Mouse (Mus musculus): ENCODE measurements around the gene Slc29a1. TPM values are rescaled to one million over a fixed set of nuclear protein-coding genes. Genes with fewer than 3 reads are reported as not detected.

Slc29a1 gene
- polyA plus RNA-seq, 1 experiment = 72.2 TPM

DNA sequence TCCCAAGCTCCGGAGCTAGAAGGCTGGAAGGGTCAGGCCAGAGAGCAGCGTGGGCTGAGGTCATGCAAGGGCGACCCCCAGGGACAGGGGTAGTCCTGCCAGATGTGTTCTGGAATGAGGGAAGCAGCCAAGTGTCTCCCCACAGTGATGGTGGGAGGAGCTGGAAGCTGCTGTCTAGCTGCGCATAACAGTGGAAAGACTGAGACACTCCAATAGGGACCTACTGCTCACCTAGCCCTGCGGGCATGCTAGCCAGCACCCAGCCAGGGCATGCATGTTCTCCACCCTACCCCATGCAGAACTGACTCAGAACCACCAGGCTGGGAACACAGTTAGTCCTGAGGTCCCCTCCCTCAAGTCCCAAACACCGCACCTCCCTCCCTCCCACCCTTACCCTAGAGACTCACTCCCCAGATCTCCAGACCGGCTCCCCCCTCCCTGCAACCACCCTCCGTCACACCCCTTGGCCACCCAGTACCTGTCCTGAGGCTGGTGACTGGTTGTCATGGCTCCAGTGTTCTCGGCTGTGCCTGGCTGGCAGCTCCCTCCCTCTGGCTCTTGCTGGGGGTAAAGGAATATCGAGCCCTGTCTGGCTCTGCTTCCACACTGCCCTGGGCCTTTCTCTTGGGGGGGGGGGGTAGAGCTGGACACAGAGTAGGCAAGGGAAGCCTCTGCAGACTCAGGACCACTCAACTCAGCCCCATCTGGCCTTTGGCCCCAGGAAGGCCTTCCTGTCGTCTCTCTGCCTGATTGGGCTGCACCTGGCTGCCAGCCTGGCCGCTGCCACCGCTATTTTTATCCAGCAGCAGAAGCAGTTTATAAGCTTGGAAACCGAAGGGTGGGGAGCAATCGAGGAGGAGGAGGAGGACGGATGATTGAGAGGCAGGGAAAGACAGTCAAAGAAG is 7.5 kb downstream of the Slc29a1 start:
- H3K4me3 ChIP-seq (replicated peaks; ENCODE audit: insufficient read depth, low read depth, low read length) = peak overlapping the region; percentile 19
- peaks cover 58% of the 10 kb centered on the region for H3K4me1 ChIP-seq (ENCODE audit: control insufficient read depth, insufficient read depth, low read length)
- TF ChIP-seq POLR2A (IDR thresholded peaks at IDR 0.05; ENCODE audit: borderline replicate concordance, insufficient read depth, low read length) (no peak), CTCF (IDR thresholded peaks at IDR 0.05; ENCODE audit: borderline replicate concordance, insufficient read depth, low read depth, low read length) (no peak)
- whole genome bisulfite sequencing = 26% methylated on average over 16 of the region's 16 CpGs
- DNase-seq = peak; percentile 51 to 59
- peak overlapping the region; percentile 88 for H3K27ac ChIP-seq (ENCODE audit: insufficient read depth, low read length)
- no peaks in the 10 kb centered on the region for H3K27me3 ChIP-seq (ENCODE audit: control insufficient read depth, insufficient read depth, low read length)

DNA sequence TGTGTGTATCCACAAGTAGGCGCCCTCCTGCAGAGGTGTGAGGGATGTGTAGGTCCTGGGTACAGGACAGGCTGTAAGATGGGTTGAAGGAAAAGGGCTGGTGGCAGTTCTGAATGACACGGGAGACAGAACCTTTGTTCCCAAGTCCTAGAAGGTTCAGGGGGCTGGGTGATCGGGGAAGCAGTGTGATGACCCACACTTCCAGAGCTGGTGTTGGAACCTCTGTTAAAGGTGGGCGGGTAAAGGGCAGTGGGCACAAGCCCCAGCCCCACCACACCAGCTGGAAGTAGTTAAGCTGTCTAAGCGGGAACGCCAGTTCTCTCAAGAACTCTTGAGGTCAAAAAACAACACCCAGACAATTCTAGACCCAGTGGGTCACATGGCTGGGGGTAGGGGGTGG is 9.0 kb downstream of the Slc29a1 start:
- peak in 1 of 2 experiments; percentile 8 for DNase-seq
- H3K4me1 ChIP-seq (ENCODE audit: control insufficient read depth, insufficient read depth, low read length) = peaks cover 52% of the 10 kb centered on the region
- no peaks in the 10 kb centered on the region for H3K27me3 ChIP-seq (ENCODE audit: control insufficient read depth, insufficient read depth, low read length)
- no peak for TF ChIP-seq CTCF (IDR thresholded peaks at IDR 0.05; ENCODE audit: borderline replicate concordance, insufficient read depth, low read depth, low read length)
- TF ChIP-seq POLR2A (IDR thresholded peaks at IDR 0.05; ENCODE audit: borderline replicate concordance, insufficient read depth, low read length) = no peak
- H3K27ac ChIP-seq (ENCODE audit: insufficient read depth, low read length) = no peak overlapping the region
- 87% methylated on average over 6 of the region's 6 CpGs for WGBS
- no peak overlapping the region for H3K4me3 ChIP-seq (replicated peaks; ENCODE audit: insufficient read depth, low read depth, low read length)

DNA sequence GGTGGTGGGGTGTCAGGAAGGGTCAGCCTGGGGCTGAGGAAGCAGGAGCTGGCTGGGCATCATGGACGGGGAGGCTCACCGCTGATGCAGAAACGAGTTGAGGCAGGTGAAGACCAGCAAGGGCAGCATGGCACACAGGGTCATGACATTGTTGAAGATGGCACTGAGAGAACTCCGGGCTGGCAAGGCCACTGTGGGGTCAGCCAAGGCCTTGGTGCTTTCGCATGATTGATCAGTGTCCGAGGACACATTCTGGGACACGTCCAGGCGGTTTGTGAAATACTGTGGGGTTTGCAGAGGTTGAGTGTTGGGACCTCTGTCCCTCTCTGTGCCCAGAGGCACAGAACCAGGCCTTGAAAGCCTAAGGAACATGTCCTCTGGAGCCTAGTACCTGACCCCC is 9.6 kb downstream of the Slc29a1 start:
- Histone ChIP-seq H3K4me1 (ENCODE audit: control insufficient read depth, insufficient read depth, low read length) (peaks cover 54% of the 10 kb centered on the region), H3K4me3 (replicated peaks; ENCODE audit: insufficient read depth, low read depth, low read length) (no peak overlapping the region), H3K27ac (ENCODE audit: insufficient read depth, low read length) (peak overlapping the region; percentile 29; the same call in 1 of the 2 replicates), H3K27me3 (ENCODE audit: control insufficient read depth, insufficient read depth, low read length) (no peaks in the 10 kb centered on the region)
- peak; percentile 10 to 13 for DNase-seq
- WGBS = 63% methylated on average over 8 of the region's 8 CpGs
- no peak for TF ChIP-seq CTCF (IDR thresholded peaks at IDR 0.05; ENCODE audit: borderline replicate concordance, insufficient read depth, low read depth, low read length)
- TF ChIP-seq POLR2A (IDR thresholded peaks at IDR 0.05; ENCODE audit: borderline replicate concordance, insufficient read depth, low read length) = no peak

DNA sequence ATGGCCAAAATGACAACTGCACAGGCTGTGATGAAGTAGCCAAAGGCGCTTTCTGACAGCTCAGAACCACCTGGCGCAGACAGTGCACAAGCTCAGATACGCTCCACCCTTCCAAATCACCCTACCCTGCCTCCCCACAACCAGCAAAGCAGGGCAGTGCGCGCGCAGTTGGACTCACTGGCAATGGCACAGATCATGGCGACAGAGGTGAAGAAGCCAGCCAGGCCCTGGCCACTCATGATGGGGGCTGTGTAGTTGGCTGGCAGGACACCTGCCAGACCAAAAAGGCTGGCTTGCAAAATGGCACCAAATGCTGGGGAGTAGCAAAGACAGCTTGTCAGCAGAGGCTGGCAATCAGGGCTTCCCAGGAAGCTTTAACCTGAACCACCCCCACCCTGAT is 10.2 kb downstream of the Slc29a1 start:
- DNase-seq = peak; percentile 42 to 48
- 35% methylated on average over 7 of the region's 7 CpGs for WGBS
- no peak for TF ChIP-seq POLR2A (IDR thresholded peaks at IDR 0.05; ENCODE audit: borderline replicate concordance, insufficient read depth, low read length)
- Histone ChIP-seq H3K27me3 (ENCODE audit: control insufficient read depth, insufficient read depth, low read length) (no peaks in the 10 kb centered on the region), H3K4me3 (replicated peaks; ENCODE audit: insufficient read depth, low read depth, low read length) (no peak overlapping the region), H3K4me1 (ENCODE audit: control insufficient read depth, insufficient read depth, low read length) (peaks cover 57% of the 10 kb centered on the region), H3K27ac (ENCODE audit: insufficient read depth, low read length) (peak overlapping the region; percentile 29)

DNA sequence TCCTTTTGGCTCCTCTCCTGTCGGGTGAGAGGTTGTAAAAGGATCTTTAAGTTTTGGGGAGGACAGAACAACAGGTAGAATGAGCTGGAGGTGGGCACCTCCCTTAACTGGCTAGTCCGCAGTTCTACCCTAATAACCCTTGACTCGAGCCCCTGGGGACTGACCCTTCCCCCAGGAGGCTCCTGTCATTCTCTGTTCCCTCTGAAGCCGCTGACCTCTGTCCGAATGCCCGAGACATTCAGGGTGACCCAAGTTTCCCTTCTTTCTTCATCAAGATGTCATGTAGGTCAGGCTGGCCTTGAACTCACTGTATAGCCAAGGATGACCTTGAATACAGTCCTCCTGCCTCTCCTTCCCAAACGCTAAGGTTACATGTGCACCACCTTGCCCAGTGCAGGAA is 11.0 kb downstream of the Slc29a1 start:
- DNase-seq = peak in 1 of 2 experiments; percentile 13
- no peak overlapping the region for H3K27ac ChIP-seq (ENCODE audit: insufficient read depth, low read length)

DNA sequence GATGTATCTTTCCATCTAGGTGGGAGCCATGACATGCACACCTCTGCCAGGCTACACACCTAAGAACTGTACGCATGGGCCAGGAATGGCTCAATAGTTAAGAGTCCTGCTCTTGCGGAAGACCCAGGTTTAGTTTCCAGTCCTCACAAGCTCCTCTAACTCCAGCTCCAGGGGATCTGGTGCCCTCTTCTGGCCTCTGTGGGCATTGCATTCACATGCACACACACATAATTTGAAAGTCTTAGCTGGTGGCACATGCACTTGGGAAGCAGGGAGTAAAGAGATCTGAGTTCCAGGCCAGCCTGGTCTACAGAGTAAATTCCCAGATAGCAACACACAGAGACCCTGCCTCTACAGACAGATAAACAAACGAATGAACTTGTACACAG is 13.0 kb downstream of the Slc29a1 start:
- TF ChIP-seq POLR2A (IDR thresholded peaks at IDR 0.05; ENCODE audit: borderline replicate concordance, insufficient read depth, low read length) = no peak
- TF ChIP-seq CTCF (IDR thresholded peaks at IDR 0.05; ENCODE audit: borderline replicate concordance, insufficient read depth, low read depth, low read length) = peak; percentile 40; the same call in 1 of the 2 replicates
- Histone ChIP-seq H3K4me1 (ENCODE audit: control insufficient read depth, insufficient read depth, low read length) (peaks cover 36% of the 10 kb centered on the region), H3K27ac (ENCODE audit: insufficient read depth, low read length) (no peak overlapping the region), H3K27me3 (ENCODE audit: control insufficient read depth, insufficient read depth, low read length) (no peaks in the 10 kb centered on the region), H3K4me3 (replicated peaks; ENCODE audit: insufficient read depth, low read depth, low read length) (no peak overlapping the region)
- DNase-seq = peak; percentile 12 to 40
- WGBS = 99% methylated on average over 3 of the region's 3 CpGs

More for the DNA sequence above, 11.0 kb downstream of the Slc29a1 start:
- Histone ChIP-seq H3K4me1 (ENCODE audit: control insufficient read depth, insufficient read depth, low read length) (peaks cover 54% of the 10 kb centered on the region), H3K27me3 (ENCODE audit: control insufficient read depth, insufficient read depth, low read length) (no peaks in the 10 kb centered on the region), H3K4me3 (replicated peaks; ENCODE audit: insufficient read depth, low read depth, low read length) (no peak overlapping the region)
- no peak for TF ChIP-seq POLR2A (IDR thresholded peaks at IDR 0.05; ENCODE audit: borderline replicate concordance, insufficient read depth, low read length)
- no peak for TF ChIP-seq CTCF (IDR thresholded peaks at IDR 0.05; ENCODE audit: borderline replicate concordance, insufficient read depth, low read depth, low read length)
- 89% methylated on average over 7 of the region's 7 CpGs for WGBS

DNA sequence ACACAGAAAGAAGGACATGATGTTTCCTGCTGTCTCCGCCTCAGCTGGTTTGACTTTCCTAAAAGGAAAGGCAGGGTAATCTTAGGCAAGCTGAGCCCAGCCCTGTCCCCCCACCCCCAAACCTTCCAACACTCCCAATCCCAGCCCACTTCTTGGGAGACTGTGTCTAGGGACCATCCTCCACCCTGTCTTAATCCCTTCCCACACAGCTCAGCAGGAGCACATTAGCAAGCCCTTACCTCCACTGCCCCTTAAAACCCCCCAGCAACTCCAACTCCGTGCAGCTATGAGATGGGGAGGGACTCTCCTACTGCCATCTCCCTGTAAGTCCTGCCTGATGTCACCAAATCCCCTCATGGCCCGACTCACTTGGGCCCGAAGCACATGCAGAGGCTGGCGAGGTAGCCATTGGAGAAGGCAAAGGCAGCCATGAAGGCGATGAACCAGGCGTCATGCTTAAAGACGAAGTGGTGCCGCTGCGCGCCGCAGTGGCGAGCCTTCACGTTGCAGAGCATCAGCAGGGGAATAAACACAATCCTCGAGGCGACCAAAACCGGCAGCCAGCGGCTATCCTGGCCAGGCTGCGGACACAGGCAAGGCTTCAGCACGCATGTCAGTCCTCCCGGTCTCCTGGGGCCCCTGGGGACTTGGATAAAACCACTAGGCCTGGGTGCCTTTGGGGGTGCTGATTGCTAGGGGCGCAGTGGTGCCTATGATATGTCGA is 13.5 kb downstream of the Slc29a1 start:
- Histone ChIP-seq H3K4me1 (ENCODE audit: control insufficient read depth, insufficient read depth, low read length) (peaks cover 40% of the 10 kb centered on the region), H3K27ac (ENCODE audit: insufficient read depth, low read length) (peak overlapping the region; percentile 84), H3K27me3 (ENCODE audit: control insufficient read depth, insufficient read depth, low read length) (no peaks in the 10 kb centered on the region), H3K4me3 (replicated peaks; ENCODE audit: insufficient read depth, low read depth, low read length) (no peak overlapping the region)
- peak; percentile 4 to 18 for DNase-seq
- no peak for TF ChIP-seq POLR2A (IDR thresholded peaks at IDR 0.05; ENCODE audit: borderline replicate concordance, insufficient read depth, low read length)
- no peak for TF ChIP-seq CTCF (IDR thresholded peaks at IDR 0.05; ENCODE audit: borderline replicate concordance, insufficient read depth, low read depth, low read length)
- WGBS = 71% methylated on average over 23 of the region's 23 CpGs
